Mouse (Mus musculus) ES-Bruce4 (cell line): ENCODE results near the gene Neurod2. TPM values are rescaled to one million over a fixed set of nuclear protein-coding genes. Genes with fewer than 3 reads are reported as not detected.

Experiments
- H3K27ac ChIP-seq: 2 replicates; pipeline ENCODE4 v1.5.1; 2012; ENCODE audit warnings: low read length, inconsistent platforms; ENCODE audit not compliant: insufficient read depth
- H3K27me3 ChIP-seq: 2 replicates; pipeline ENCODE4 v1.6.1; 2012; ENCODE audit warnings: mild to moderate bottlenecking, low read length, inconsistent platforms; ENCODE audit not compliant: control insufficient read depth, poor library complexity, insufficient read depth, severe bottlenecking
- H3K36me3 ChIP-seq: 2 replicates; pipeline ENCODE4 v1.6.1; 2012; ENCODE audit warnings: inconsistent platforms, mild to moderate bottlenecking, low read length, moderate library complexity; ENCODE audit not compliant: control insufficient read depth, poor library complexity, insufficient read depth, severe bottlenecking
- H3K4me1 ChIP-seq: one replicate; pipeline ENCODE4 v1.8.1; 2011; ENCODE audit warnings: low read length; ENCODE audit not compliant: control insufficient read depth, insufficient read depth
- H3K4me3 ChIP-seq: 2 replicates; pipeline ENCODE4 v1.5.1; 2011; ENCODE audit warnings: low read depth, mild to moderate bottlenecking, low read length
- H3K9ac ChIP-seq: 2 replicates; pipeline ENCODE4 v1.6.1; 2012; ENCODE audit warnings: low read depth, mild to moderate bottlenecking, inconsistent platforms; ENCODE audit not compliant: poor library complexity, severe bottlenecking
- H3K9me3 ChIP-seq: replicated peaks from 2 replicates; pipeline ENCODE4 v1.6.1; 2012; ENCODE audit warnings: mild to moderate bottlenecking, low read length, inconsistent platforms; ENCODE audit not compliant: control insufficient read depth, poor library complexity, insufficient read depth, severe bottlenecking
- CTCF ChIP-seq: IDR thresholded peaks from one replicate; pipeline ENCODE4 v1.8.1; 2011; ENCODE audit warnings: low read depth, low read length
- EP300 ChIP-seq: IDR thresholded peaks from 2 replicates; pipeline ENCODE4 v1.6.1; 2011; ENCODE audit warnings: low read depth, low read length; ENCODE audit not compliant: insufficient read depth
- POLR2A ChIP-seq: IDR thresholded peaks from one replicate; pipeline ENCODE4 v1.8.1; 2011; ENCODE audit warnings: low read length; ENCODE audit not compliant: insufficient read depth
- polyA plus RNA-seq: library from polyadenylated mRNA; stranded (reverse); fragments of >200 nt; gene quantifications from 2 replicates; pipeline ENCODE4 v1.2.4, GENCODE M21; 2011; ENCODE audit warnings: low read depth; ENCODE audit not compliant: missing spikeins, insufficient read depth, insufficient read length

Neurod2 gene
- polyA plus RNA-seq, 1 experiment = not detected

GRCm38 (mm10) chr11:98371556-98372240 lies 42.2 kb upstream of the Neurod2 start:
- no peaks in the 10 kb centered on the region for H3K9me3 ChIP-seq
- H3K4me3 ChIP-seq = no peak overlapping the region
- no peaks in the 10 kb centered on the region for H3K27me3 ChIP-seq
- H3K9ac ChIP-seq = no peak overlapping the region
- peaks cover 4% of the 10 kb centered on the region for H3K4me1 ChIP-seq
- no peak overlapping the region for H3K27ac ChIP-seq
- TF ChIP-seq CTCF (no peak), POLR2A (no peak), EP300 (no peak)
- H3K36me3 ChIP-seq = no peaks in the 10 kb centered on the region

GRCm38 (mm10) chr11:98370588-98370987 lies 41.1 kb upstream of the Neurod2 start:
- H3K27ac ChIP-seq = no peak overlapping the region

GRCm38 (mm10) chr11:98369337-98369736 lies 39.9 kb upstream of the Neurod2 start:
- peaks cover 4% of the 10 kb centered on the region for H3K4me1 ChIP-seq
- H3K27ac ChIP-seq = no peak overlapping the region
- no peak overlapping the region for H3K4me3 ChIP-seq
- TF ChIP-seq EP300 (no peak), POLR2A (no peak), CTCF (no peak)
- H3K9ac ChIP-seq = no peak overlapping the region
- H3K9me3 ChIP-seq = no peaks in the 10 kb centered on the region
- no peaks in the 10 kb centered on the region for H3K36me3 ChIP-seq
- no peaks in the 10 kb centered on the region for H3K27me3 ChIP-seq

More at GRCm38 (mm10) chr11:98370588-98370987, 41.1 kb upstream of the Neurod2 start:
- Histone ChIP-seq H3K4me1 (peaks cover 4% of the 10 kb centered on the region), H3K27me3 (no peaks in the 10 kb centered on the region), H3K9ac (no peak overlapping the region), H3K9me3 (no peaks in the 10 kb centered on the region), H3K4me3 (no peak overlapping the region), H3K36me3 (no peaks in the 10 kb centered on the region)
- TF ChIP-seq POLR2A = no peak
- TF ChIP-seq EP300 = no peak
- no peak for TF ChIP-seq CTCF

GRCm38 (mm10) chr11:98367863-98368186 lies 38.4 kb upstream of the Neurod2 start:
- H3K9ac ChIP-seq = no peak overlapping the region
- H3K4me1 ChIP-seq = peaks cover 4% of the 10 kb centered on the region
- no peak overlapping the region for H3K27ac ChIP-seq
- H3K36me3 ChIP-seq = no peaks in the 10 kb centered on the region
- H3K9me3 ChIP-seq = no peaks in the 10 kb centered on the region
- H3K27me3 ChIP-seq = no peaks in the 10 kb centered on the region
- no peak overlapping the region for H3K4me3 ChIP-seq
- TF ChIP-seq EP300 = no peak
- TF ChIP-seq POLR2A = no peak

GRCm38 (mm10) chr11:98367171-98367862 lies 37.9 kb upstream of the Neurod2 start:
- Histone ChIP-seq H3K4me3 (no peak overlapping the region), H3K4me1 (peaks cover 4% of the 10 kb centered on the region), H3K36me3 (no peaks in the 10 kb centered on the region), H3K9me3 (no peaks in the 10 kb centered on the region), H3K9ac (no peak overlapping the region), H3K27me3 (no peaks in the 10 kb centered on the region), H3K27ac (no peak overlapping the region)
- TF ChIP-seq EP300 (no peak), CTCF (no peak), POLR2A (no peak)

GRCm38 (mm10) chr11:98366290-98366689 lies 36.8 kb upstream of the Neurod2 start:
- Histone ChIP-seq H3K27me3 (no peaks in the 10 kb centered on the region), H3K9me3 (no peaks in the 10 kb centered on the region), H3K4me3 (no peak overlapping the region), H3K4me1 (peaks cover 4% of the 10 kb centered on the region), H3K9ac (no peak overlapping the region), H3K27ac (no peak overlapping the region), H3K36me3 (no peaks in the 10 kb centered on the region)
- TF ChIP-seq EP300 (no peak), CTCF (no peak), POLR2A (no peak)
